Mouse (Mus musculus): ENCODE results near the gene Ube2m. TPM values are rescaled to one million over a fixed set of nuclear protein-coding genes. Genes with fewer than 3 reads are reported as not detected.
"Not testable (repeated sequence)": the region's sequence is repeated elsewhere in the genome, so short reads cannot be mapped to it uniquely, and the experiment has no call there.

Gene Ube2m
- 199 TPM in 2 replicates for polyA plus RNA-seq (2014; fragmentation: Nextera tagmentation; extraction: Ambion mirVana)

DNA sequence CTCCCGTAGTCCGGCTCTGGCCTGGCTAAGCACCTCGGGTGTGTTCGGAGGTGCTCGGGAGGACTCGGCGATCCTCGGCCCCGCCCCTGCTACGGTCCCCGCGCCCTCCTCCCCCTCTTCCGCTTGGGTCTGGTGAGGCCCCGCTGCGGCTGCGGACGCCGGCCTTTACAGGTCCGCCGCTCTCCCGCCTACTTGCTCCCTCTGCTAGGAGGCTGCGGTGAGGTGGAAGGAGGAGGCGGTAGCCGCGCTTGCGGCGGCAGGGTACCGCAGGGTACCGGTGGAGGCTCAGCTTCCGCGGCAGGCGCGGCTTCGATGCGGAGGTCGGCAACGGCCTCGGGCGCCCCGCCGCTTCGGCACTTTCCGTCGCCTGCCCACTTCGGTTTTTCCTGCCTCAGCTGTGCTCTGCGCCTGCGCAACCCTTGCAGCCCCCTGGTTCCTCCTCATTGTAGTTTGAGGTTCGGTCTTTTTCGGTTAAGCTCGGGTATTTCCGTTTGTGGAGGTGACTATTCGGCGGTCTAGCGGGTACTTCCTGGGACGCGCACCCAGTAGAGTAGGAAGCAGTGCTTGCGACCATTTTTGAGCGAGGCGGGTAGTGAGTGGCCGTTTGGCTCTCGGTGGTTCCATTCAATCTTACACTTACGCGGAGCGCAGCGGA, at the start of gene Ube2m:
Gene Ube2m, minus strand, starts transcription at position 375 of the 655 bp plus-strand sequence.
- Histone ChIP-seq H3K4me3 (ENCODE audit: low read depth, low read length) (peak within 1 kb of the TSS; percentile 74), H3K36me3 (ENCODE audit: control insufficient read depth, insufficient read depth, low read length) (peaks cover 10% of the 10 kb centered on the region), H3K4me2 (ENCODE audit: low read depth, severe bottlenecking) (peak within 1 kb of the TSS; percentile 79), H3K27me3 (ENCODE audit: control insufficient read depth, insufficient read depth, low read length) (peaks cover 14% of the 10 kb centered on the region), H3K9me3 (ENCODE audit: control insufficient read depth, low read length) (peaks cover 3% of the 10 kb centered on the region; the same call in 1 of the 2 replicates), H3K9ac (ENCODE audit: low read length) (peak within 1 kb of the TSS; percentile 80), H3K4me1 (ENCODE audit: control insufficient read depth, insufficient read depth, low read length) (peaks cover 12% of the 10 kb centered on the region), H3K27ac (replicated peaks; ENCODE audit: low read depth, low read length) (peak within 1 kb of the TSS; percentile 93)
- 0% methylated on average over 62 of the region's 65 CpGs for WGBS
- ATAC-seq (ENCODE audit: insufficient number of reproducible peaks, low FRiP score, low TSS enrichment, low read depth), result peak; percentile 89
- DNase-seq (ENCODE audit: low spot score), result peak; percentile 98

DNA sequence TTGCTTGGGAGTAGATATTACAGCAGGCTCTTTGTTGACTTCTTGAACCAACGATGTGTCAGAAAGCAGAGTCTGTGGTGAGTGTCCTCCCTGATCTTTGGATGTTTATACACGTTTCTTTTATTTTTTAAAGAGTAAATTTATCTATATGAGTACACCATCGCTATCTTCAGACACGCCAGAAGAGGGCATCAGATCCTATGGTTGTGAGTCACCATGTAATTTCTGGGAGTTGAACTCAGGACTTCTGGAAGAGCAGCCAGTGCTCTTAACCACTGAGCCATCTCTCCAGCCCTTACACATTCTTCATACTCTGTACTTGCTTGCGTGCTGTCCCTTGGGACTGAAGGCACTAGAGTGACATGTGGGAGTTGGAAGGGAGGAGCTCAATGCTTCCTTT, 34.2 kb upstream of the Ube2m start:
- no peaks in the 10 kb centered on the region for H3K36me3 ChIP-seq (ENCODE audit: control insufficient read depth, insufficient read depth, low read length)
- H3K4me2 ChIP-seq (ENCODE audit: low read depth, severe bottlenecking), result no peak overlapping the region
- no peaks in the 10 kb centered on the region for H3K4me1 ChIP-seq (ENCODE audit: control insufficient read depth, insufficient read depth, low read length)
- H3K27ac ChIP-seq (replicated peaks; ENCODE audit: low read depth, low read length), result no peak overlapping the region
- no peaks in the 10 kb centered on the region for H3K27me3 ChIP-seq (ENCODE audit: control insufficient read depth, insufficient read depth, low read length)
- WGBS, result 61% methylated on average over 5 of the region's 5 CpGs
- no peak overlapping the region for H3K9ac ChIP-seq (ENCODE audit: low read length)
- no peaks in the 10 kb centered on the region for H3K9me3 ChIP-seq (ENCODE audit: control insufficient read depth, low read length)
- ATAC-seq (ENCODE audit: insufficient number of reproducible peaks, low FRiP score, low TSS enrichment, low read depth) (no peak), DNase-seq (ENCODE audit: low spot score) (no peak)
- H3K4me3 ChIP-seq (ENCODE audit: low read depth, low read length), result no peak overlapping the region

GRCm38 (mm10) chr7:13063399-13063798, 25.3 kb upstream of the Ube2m start:
- not testable (repeated sequence) for H3K4me1 ChIP-seq (ENCODE audit: control insufficient read depth, insufficient read depth, low read length); H3K4me2 ChIP-seq (ENCODE audit: low read depth, severe bottlenecking); H3K36me3 ChIP-seq (ENCODE audit: control insufficient read depth, insufficient read depth, low read length); H3K9ac ChIP-seq (ENCODE audit: low read length); H3K27ac ChIP-seq (replicated peaks; ENCODE audit: low read depth, low read length); ATAC-seq (ENCODE audit: insufficient number of reproducible peaks, low FRiP score, low TSS enrichment, low read depth); H3K9me3 ChIP-seq (ENCODE audit: control insufficient read depth, low read length); H3K27me3 ChIP-seq (ENCODE audit: control insufficient read depth, insufficient read depth, low read length); H3K4me3 ChIP-seq (ENCODE audit: low read depth, low read length); DNase-seq (ENCODE audit: low spot score)
- WGBS, result 63% methylated on average over 2 of the region's 2 CpGs

DNA sequence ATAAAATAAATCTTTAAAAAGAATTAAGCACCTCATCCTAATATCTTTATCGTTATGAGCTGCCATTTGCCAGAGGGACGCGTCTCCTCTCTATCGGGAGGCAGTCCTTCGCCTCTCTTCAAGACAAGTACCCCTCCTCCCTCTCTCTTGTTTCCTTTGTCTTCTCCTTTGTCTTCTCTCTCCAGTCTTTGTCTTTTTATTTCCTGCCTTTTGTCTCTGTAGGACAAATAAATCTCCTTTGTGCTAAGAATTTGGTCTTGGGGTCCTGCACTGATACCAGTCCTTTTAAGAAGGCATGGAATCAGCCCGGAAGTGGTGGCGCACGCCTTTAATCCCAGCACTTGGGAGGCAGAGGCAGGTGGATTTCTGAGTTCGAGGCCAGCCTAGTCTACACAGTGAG, 21.5 kb upstream of the Ube2m start:
- 93% methylated on average over 9 of the region's 9 CpGs for WGBS
- no peaks in the 10 kb centered on the region for H3K9me3 ChIP-seq (ENCODE audit: control insufficient read depth, low read length)
- no peak for DNase-seq (ENCODE audit: low spot score)
- H3K27ac ChIP-seq (replicated peaks; ENCODE audit: low read depth, low read length), result no peak overlapping the region
- H3K27me3 ChIP-seq (ENCODE audit: control insufficient read depth, insufficient read depth, low read length), result no peaks in the 10 kb centered on the region
- H3K36me3 ChIP-seq (ENCODE audit: control insufficient read depth, insufficient read depth, low read length), result no peaks in the 10 kb centered on the region
- no peak overlapping the region for H3K4me3 ChIP-seq (ENCODE audit: low read depth, low read length)
- no peak overlapping the region for H3K4me2 ChIP-seq (ENCODE audit: low read depth, severe bottlenecking)
- no peak for ATAC-seq (ENCODE audit: insufficient number of reproducible peaks, low FRiP score, low TSS enrichment, low read depth)
- no peaks in the 10 kb centered on the region for H3K4me1 ChIP-seq (ENCODE audit: control insufficient read depth, insufficient read depth, low read length)
- no peak overlapping the region for H3K9ac ChIP-seq (ENCODE audit: low read length)

DNA sequence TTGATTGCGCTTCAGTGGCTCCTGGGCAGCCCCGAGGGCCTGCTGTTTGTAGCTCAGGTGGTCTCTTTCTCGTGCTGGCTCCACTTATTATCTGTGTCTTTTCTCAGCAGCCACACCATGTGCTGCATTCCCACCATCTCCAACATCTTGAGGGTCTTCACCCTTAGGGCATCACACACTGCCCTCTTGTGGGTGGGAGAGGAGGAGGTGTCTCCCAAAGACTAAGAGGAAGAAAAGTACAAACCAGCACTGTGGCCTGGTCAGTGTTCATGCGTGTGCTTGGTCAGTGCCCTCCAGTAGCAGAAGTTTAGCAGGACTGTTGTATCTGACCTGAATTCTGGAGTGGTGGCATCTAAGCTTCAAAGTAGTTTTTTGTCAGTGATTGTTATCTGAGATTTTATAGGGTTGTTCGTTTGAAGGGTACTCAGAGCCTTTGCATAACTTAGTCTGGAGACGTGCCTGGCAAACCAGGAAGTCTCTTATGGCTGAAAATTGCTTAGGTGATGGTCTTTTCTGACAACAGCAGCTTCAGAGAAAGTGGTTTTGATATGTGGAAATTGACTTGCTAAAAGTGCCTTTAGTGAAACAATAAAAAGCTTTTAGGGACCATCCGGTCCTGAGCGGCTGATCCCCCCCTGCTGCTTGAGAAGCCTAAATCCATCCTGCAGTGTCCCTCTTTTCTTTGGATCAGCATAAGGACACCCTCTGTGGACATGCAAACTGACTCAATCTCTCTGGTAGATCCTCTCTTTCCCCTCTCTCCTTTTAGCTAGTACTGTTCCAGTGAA, 19.0 kb upstream of the Ube2m start:
- H3K4me1 ChIP-seq (ENCODE audit: control insufficient read depth, insufficient read depth, low read length), result no peaks in the 10 kb centered on the region
- H3K4me2 ChIP-seq (ENCODE audit: low read depth, severe bottlenecking), result no peak overlapping the region
- no peak overlapping the region for H3K9ac ChIP-seq (ENCODE audit: low read length)
- no peak overlapping the region for H3K27ac ChIP-seq (replicated peaks; ENCODE audit: low read depth, low read length)
- DNase-seq (ENCODE audit: low spot score), result no peak
- H3K4me3 ChIP-seq (ENCODE audit: low read depth, low read length), result no peak overlapping the region
- ATAC-seq (ENCODE audit: insufficient number of reproducible peaks, low FRiP score, low TSS enrichment, low read depth), result no peak
- H3K36me3 ChIP-seq (ENCODE audit: control insufficient read depth, insufficient read depth, low read length), result no peaks in the 10 kb centered on the region
- no peaks in the 10 kb centered on the region for H3K9me3 ChIP-seq (ENCODE audit: control insufficient read depth, low read length)
- 59% methylated on average over 8 of the region's 8 CpGs for WGBS
- H3K27me3 ChIP-seq (ENCODE audit: control insufficient read depth, insufficient read depth, low read length), result no peaks in the 10 kb centered on the region

DNA sequence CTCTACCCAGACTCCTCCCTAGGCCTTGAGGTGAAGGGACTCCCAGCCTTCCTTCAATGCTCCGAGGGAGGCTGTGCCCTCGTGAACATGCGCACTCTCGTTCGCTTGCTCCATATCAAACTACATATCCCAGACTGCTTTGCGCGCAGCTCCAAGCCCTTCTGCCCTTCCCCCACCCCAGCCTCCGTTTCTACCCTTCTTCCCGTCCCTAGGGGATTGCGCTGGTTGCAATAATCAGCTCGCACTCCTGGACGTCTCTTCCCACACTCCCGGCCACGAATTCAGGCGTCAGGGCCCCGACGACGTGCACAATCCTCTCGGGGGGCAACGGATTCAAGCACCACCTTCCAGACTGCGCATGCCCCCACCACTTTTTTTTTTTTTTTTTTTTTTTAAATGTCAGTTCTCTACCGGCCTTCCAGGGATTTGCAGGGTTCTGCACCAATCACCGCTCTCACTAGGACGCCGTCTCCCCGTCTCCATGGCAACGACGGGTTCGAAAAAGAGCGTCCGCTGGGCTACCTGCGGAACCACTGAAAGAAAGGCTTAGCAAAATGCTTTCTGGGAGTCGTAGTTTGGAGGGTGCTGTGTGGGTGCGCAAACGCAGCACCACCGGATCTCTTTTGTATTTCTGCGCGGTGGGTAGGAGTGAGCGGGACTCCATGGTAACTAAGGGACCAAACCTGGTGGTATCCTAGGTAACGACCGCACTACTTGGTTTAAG, 16.4 kb upstream of the Ube2m start, which contains the start of gene Mzf1:
Gene Mzf1, minus strand, starts transcription at position 478 of the 724 bp plus-strand sequence.
- H3K9ac ChIP-seq (ENCODE audit: low read length), result peak within 1 kb of the TSS; percentile 38
- H3K27me3 ChIP-seq (ENCODE audit: control insufficient read depth, insufficient read depth, low read length), result no peaks in the 10 kb centered on the region
- peak within 1 kb of the TSS; percentile 47 for H3K4me3 ChIP-seq (ENCODE audit: low read depth, low read length)
- peak within 1 kb of the TSS; percentile 58 for H3K4me2 ChIP-seq (ENCODE audit: low read depth, severe bottlenecking)
- no peaks in the 10 kb centered on the region for H3K4me1 ChIP-seq (ENCODE audit: control insufficient read depth, insufficient read depth, low read length)
- peak within 1 kb of the TSS; percentile 49; the same call in 1 of the 2 replicates for H3K27ac ChIP-seq (replicated peaks; ENCODE audit: low read depth, low read length)
- DNase-seq (ENCODE audit: low spot score), result peak; percentile 97
- H3K36me3 ChIP-seq (ENCODE audit: control insufficient read depth, insufficient read depth, low read length), result no peaks in the 10 kb centered on the region
- WGBS, result under 1% methylated on average over 41 of the region's 41 CpGs
- H3K9me3 ChIP-seq (ENCODE audit: control insufficient read depth, low read length), result no peaks in the 10 kb centered on the region
- peak; percentile 97 for ATAC-seq (ENCODE audit: insufficient number of reproducible peaks, low FRiP score, low TSS enrichment, low read depth)

GRCm38 (mm10) chr7:13053961-13054286, 15.8 kb upstream of the Ube2m start:
- Histone ChIP-seq H3K36me3 (ENCODE audit: control insufficient read depth, insufficient read depth, low read length) (no peaks in the 10 kb centered on the region), H3K27ac (replicated peaks; ENCODE audit: low read depth, low read length) (no peak overlapping the region), H3K27me3 (ENCODE audit: control insufficient read depth, insufficient read depth, low read length) (no peaks in the 10 kb centered on the region), H3K4me3 (ENCODE audit: low read depth, low read length) (peak overlapping the region; percentile 47), H3K4me1 (ENCODE audit: control insufficient read depth, insufficient read depth, low read length) (no peaks in the 10 kb centered on the region), H3K4me2 (ENCODE audit: low read depth, severe bottlenecking) (peak overlapping the region; percentile 58), H3K9ac (ENCODE audit: low read length) (peak overlapping the region; percentile 38), H3K9me3 (ENCODE audit: control insufficient read depth, low read length) (no peaks in the 10 kb centered on the region)
- whole genome bisulfite sequencing, result 2% methylated on average over 15 of the region's 15 CpGs
- no peak for DNase-seq (ENCODE audit: low spot score)
- ATAC-seq (ENCODE audit: insufficient number of reproducible peaks, low FRiP score, low TSS enrichment, low read depth), result no peak

DNA sequence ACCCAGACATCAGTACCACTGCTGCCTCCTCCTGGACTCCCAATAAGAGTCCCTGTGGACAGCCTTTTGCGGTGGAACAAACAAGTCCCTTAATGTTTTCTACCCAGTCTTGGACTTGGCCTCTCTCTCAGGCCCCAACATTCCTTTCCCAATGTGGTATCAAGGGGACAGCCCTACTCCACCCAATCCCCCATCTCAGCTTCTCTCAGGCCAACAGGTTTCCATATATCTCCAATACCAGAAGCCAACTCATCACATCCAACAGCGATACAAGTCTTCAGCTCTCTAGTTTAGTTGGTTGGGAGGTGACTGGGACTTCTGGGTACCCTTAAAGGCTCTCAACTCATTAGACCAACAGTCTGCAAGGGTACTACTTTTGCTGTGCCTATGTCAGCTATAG, 15.4 kb upstream of the Ube2m start:
- DNase-seq (ENCODE audit: low spot score) (no peak), ATAC-seq (ENCODE audit: insufficient number of reproducible peaks, low FRiP score, low TSS enrichment, low read depth) (no peak)
- H3K9ac ChIP-seq (ENCODE audit: low read length), result no peak overlapping the region
- H3K27me3 ChIP-seq (ENCODE audit: control insufficient read depth, insufficient read depth, low read length), result no peaks in the 10 kb centered on the region
- peak overlapping the region; percentile 47; the same call in 1 of the 2 replicates for H3K4me3 ChIP-seq (ENCODE audit: low read depth, low read length)
- no peaks in the 10 kb centered on the region for H3K36me3 ChIP-seq (ENCODE audit: control insufficient read depth, insufficient read depth, low read length)
- 89% methylated on average over 2 of the region's 2 CpGs for WGBS
- no peak overlapping the region for H3K27ac ChIP-seq (replicated peaks; ENCODE audit: low read depth, low read length)
- no peaks in the 10 kb centered on the region for H3K9me3 ChIP-seq (ENCODE audit: control insufficient read depth, low read length)
- no peaks in the 10 kb centered on the region for H3K4me1 ChIP-seq (ENCODE audit: control insufficient read depth, insufficient read depth, low read length)
- peak overlapping the region; percentile 58 for H3K4me2 ChIP-seq (ENCODE audit: low read depth, severe bottlenecking)

All from limb, embryonic 11.5 days (tissue).